Mouse (Mus musculus) gastrocnemius, adult 2 months (tissue): ENCODE measurements around the gene Pdk2. TPM values are rescaled to one million over a fixed set of nuclear protein-coding genes. Genes with fewer than 3 reads are reported as not detected.

Experiments used
- DNase-seq: peaks from one replicate; pipeline ENCODE4 v3.0.0; 2022
- H3K27ac ChIP-seq: fragments of 200-600 bp; 2 replicates; pipeline ENCODE4 v1.8.1; 2022; ENCODE audit warnings: mild to moderate bottlenecking
- H3K4me3 ChIP-seq: fragments of 200-600 bp; 2 replicates; pipeline ENCODE4 v1.8.1; 2022; ENCODE audit warnings: mild to moderate bottlenecking, moderate library complexity
- CTCF ChIP-seq: fragments of 200-600 bp; IDR thresholded peaks from 2 replicates; pipeline ENCODE4 v1.8.1; 2022; ENCODE audit warnings: antibody characterized with exemption, mild to moderate bottlenecking, moderate library complexity
- intact Hi-C: fragments of 180-260 bp; cut with DNase I; formaldehyde crosslinking; loops from one replicate; pipeline ENCODE4 v1.15.1; 2025
- total RNA-seq, 2 experiments: library from RNA; stranded (reverse); gene quantifications; 2 replicates each; pipeline ENCODE4 v1.2.3; 2021

Pdk2 gene
- total RNA-seq, 2 experiments from 2014 or later: 471 to 485 TPM

DNA sequence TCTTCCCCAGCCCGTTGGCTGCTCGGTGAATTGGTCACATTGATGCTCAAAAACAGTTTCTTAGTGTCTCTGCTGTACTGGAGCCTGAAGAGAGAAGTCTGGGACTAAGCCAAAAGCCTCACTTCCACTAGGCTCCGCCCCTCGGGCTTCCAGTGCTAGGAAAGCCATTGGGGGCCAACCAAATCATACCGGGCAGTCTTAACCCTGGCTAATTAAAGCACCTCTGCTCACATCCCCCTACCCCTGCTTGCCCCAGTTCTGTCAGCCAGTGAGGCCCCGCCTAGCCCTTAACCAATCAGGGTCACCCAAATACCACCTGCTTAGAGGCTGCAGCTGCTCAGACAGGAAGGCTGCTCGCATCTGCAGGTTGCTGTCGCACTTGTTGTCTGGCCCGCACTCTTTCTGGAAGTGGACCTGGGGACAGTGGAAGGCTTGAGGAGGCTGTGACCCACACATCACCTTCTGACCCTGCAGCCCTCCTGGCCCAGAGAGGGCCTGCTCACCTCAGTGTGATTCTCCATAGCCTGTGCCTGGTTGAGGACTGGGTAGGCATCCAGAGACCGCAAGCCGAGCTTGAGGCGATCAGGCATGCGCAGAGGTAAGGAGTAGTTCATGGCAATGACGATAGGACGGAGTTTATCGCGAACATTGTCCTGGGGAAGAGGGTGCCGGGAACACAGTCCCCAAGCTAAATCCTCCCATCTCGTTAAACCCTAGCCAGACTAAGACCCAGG lies 15.8 kb upstream of the Pdk2 start:
- Histone ChIP-seq H3K4me3 (no peak overlapping the region), H3K27ac (no peak overlapping the region)
- intact Hi-C loops: no loop called here
- TF ChIP-seq CTCF: no peak
- DNase-seq: peak; percentile 14

- DNase-seq: peak; percentile 38
- H3K27ac ChIP-seq: no peak overlapping the region
Observed at GRCm38 (mm10) chr11:95053062-95053461, 11.9 kb upstream of the Pdk2 start.

GRCm38 (mm10) chr11:95046980-95047680 lies 6.0 kb upstream of the Pdk2 start:
- Histone ChIP-seq H3K4me3 (no peak overlapping the region), H3K27ac (no peak overlapping the region)
- peak; percentile 63 for DNase-seq
- peak; percentile 99 for TF ChIP-seq CTCF
- intact Hi-C loops: loop anchor here (1.0 to 10.0 kb wide), 3 partner anchors 60 to 210 kb away; no protein-coding TSS in a partner anchor

More at GRCm38 (mm10) chr11:95053062-95053461, 11.9 kb upstream of the Pdk2 start:
- no peak overlapping the region for H3K4me3 ChIP-seq
- intact Hi-C loops: no loop called here
- no peak for TF ChIP-seq CTCF

DNA sequence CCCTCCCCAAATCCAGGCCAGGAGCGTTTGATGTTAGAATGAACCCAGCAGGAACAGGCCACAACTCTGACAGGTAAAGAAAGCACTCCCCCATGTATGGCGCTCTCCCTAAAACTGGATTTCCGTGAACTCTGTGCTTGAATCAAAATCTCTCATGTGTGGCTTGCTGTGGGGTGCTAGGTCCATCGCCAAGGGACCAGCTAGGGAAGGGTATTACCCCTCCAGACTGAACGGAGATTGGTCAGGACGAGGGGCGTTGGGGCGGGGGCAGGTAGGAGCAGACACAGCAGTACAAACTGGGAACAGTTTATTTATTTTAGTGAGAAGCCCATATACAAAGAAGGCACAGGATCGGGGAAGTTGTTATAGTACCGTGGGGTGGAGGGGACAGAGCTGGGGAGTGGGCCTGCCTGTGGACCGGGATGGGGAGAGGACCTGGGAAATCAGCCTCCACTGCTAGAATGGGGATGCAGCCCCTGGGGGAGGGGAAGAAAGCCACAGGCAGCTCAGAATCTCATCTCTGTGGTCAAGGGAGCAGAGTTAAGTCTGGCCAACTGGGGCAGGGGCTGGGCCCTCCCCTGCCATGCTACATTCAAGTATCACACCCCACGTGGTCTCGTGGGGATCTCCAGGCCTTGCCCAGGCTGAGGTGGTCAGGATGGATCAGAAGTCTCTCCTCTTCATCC lies 3.2 kb upstream of the Pdk2 start:
- Histone ChIP-seq H3K27ac (no peak overlapping the region), H3K4me3 (no peak overlapping the region)
- peak; percentile 19 for DNase-seq
- TF ChIP-seq CTCF: no peak
- intact Hi-C loops: loop anchor here (10.0 kb wide), 1 partner anchor 180 kb away; no protein-coding TSS in a partner anchor

GRCm38 (mm10) chr11:95043608-95044007 lies 2.5 kb upstream of the Pdk2 start:
- intact Hi-C loops: loop anchor here (2.0 to 10.0 kb wide), 2 partner anchors 103 to 179 kb away; no protein-coding TSS in a partner anchor
- Histone ChIP-seq H3K27ac (no peak overlapping the region), H3K4me3 (no peak overlapping the region)
- DNase-seq: peak; percentile 11
- no peak for TF ChIP-seq CTCF

- peak; percentile 16 for DNase-seq
- H3K4me3 ChIP-seq: no peak overlapping the region
- intact Hi-C loops: loop anchor here (2.0 to 10.0 kb wide), 2 partner anchors 102 to 178 kb away; no protein-coding TSS in a partner anchor
- no peak for TF ChIP-seq CTCF
- H3K27ac ChIP-seq: no peak overlapping the region; the same call in 1 of the 2 replicates
Observed at GRCm38 (mm10) chr11:95043060-95043459, 1.9 kb upstream of the Pdk2 start.

DNA sequence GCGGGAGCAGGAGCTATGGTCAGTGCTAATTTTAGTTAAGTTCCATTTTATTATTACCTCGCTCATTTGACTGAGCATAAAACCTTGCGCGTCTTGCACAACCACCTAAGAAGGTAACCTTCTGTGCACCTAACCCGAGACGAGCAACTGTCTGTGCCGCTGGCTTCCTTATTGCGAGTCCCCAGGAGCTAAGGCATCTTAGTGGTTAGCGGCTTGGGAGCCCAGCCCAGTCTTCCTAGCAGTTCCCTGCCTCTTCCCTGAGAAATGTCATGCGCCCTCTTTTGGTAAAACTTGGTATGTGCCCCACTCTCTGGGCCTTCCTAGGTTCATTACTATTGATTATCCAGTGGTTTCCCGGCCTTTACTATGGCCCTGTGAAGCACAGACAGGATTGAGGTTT lies 942 bp upstream of the Pdk2 start:
- peak; percentile 89 for TF ChIP-seq CTCF

DNA sequence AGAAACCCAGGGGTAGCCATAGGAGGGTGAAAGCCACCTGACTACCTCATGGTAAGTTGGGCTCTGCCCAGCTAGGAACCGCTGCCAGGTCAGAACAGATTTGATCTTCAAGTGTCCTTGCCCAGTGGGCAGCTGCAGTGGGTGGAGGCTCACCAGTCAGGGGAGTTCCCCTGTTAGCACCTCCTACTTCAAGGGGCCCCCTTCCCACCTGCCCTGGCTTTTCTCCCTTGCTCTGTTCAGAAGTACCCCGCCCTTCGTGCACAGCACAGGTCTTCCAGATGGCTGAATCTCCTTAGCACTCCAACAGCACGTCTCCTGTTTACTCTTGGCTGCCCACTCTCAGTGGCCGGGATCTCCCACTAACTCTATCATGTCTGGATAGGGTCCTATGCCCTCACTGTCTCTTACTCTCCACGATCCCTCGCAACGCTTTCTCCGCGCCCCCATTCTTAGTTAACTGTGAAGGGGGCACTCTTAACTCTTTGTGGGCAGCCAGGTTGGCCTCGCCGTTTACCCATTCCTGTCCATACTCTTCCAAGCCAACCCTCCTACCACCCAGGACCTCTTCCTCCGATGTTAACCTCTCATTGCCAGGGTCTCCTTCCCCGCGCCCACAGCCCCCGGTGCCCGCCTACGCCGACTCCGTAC lies 539 bp downstream of the Pdk2 start:
- H3K27ac ChIP-seq: peak overlapping the region; percentile 98
- peak overlapping the region; percentile 92 for H3K4me3 ChIP-seq
- no peak for TF ChIP-seq CTCF
- intact Hi-C loops: loop anchor here (2.0 to 10.0 kb wide), 2 partner anchors 62 to 176 kb away; no protein-coding TSS in a partner anchor
- peak; percentile 94 for DNase-seq

More for the DNA sequence above, 942 bp upstream of the Pdk2 start:
- Histone ChIP-seq H3K27ac (peak overlapping the region; percentile 98), H3K4me3 (peak overlapping the region; percentile 92)
- intact Hi-C loops: loop anchor here (2.0 to 10.0 kb wide), 2 partner anchors 101 to 177 kb away; no protein-coding TSS in a partner anchor
- DNase-seq: peak; percentile 89

GRCm38 (mm10) chr11:95039766-95040165 lies 1.4 kb downstream of the Pdk2 start:
- TF ChIP-seq CTCF: no peak
- DNase-seq: no peak
- intact Hi-C loops: loop anchor here (2.0 to 10.0 kb wide), 2 partner anchors 61 to 175 kb away; no protein-coding TSS in a partner anchor
- Histone ChIP-seq H3K4me3 (peak overlapping the region; percentile 92), H3K27ac (peak overlapping the region; percentile 98)

- intact Hi-C loops: no loop called here
- TF ChIP-seq CTCF: no peak
- H3K4me3 ChIP-seq: peak overlapping the region; percentile 92
Observed at GRCm38 (mm10) chr11:95038818-95039655, 2.1 kb downstream of the Pdk2 start.

More at GRCm38 (mm10) chr11:95038818-95039655, 2.1 kb downstream of the Pdk2 start:
- H3K27ac ChIP-seq: peak overlapping the region; percentile 98
- no peak for DNase-seq
